Mouse (Mus musculus) forebrain, embryonic 14.5 days (tissue): Measurements from ENCODE around the gene Chd3. TPM values are rescaled to one million over a fixed set of nuclear protein-coding genes. Genes with fewer than 3 reads are reported as not detected.
"Not testable (repeated sequence)": the region's sequence is repeated elsewhere in the genome, so short reads cannot be mapped to it uniquely, and the experiment has no call there.

Experiments used
- ATAC-seq: fragments of 200-750 bp; cut with Nextera tagmentation; 2 replicates; pipeline ENCODE4 v1.8.0; 2017; ENCODE audit warnings: mild to moderate bottlenecking, moderate library complexity
- DNase-seq: peaks from one replicate; pipeline ENCODE4 v3.0.0-alpha.2; 2015; ENCODE audit warnings: low spot score
- H3K27ac ChIP-seq: fragments of 300-500 bp; sonication (generic); 2 replicates; pipeline ENCODE4 v1.5.1; 2014; ENCODE audit warnings: low read depth, mild to moderate bottlenecking, control low read depth, low read length, moderate library complexity
- H3K27me3 ChIP-seq: fragments of 300-500 bp; sonication (generic); replicated peaks from 2 replicates; pipeline ENCODE4 v1.6.1; 2014; ENCODE audit warnings: low read length, control low read depth, mixed read lengths; ENCODE audit not compliant: control insufficient read depth, insufficient read depth
- H3K36me3 ChIP-seq: fragments of 300-500 bp; sonication (generic); 2 replicates; pipeline ENCODE4 v1.6.1; 2014; ENCODE audit warnings: low read length, control low read depth; ENCODE audit not compliant: control insufficient read depth, insufficient read depth
- H3K4me1 ChIP-seq: fragments of 300-500 bp; sonication (generic); 2 replicates; pipeline ENCODE4 v1.6.1; 2014; ENCODE audit warnings: antibody characterized with exemption, low read length, control low read depth; ENCODE audit not compliant: control insufficient read depth, insufficient read depth
- H3K4me2 ChIP-seq: fragments of 300-500 bp; sonication (generic); 2 replicates; pipeline ENCODE4 v1.6.1; 2014; ENCODE audit warnings: mild to moderate bottlenecking, control low read depth, low read length
- H3K4me3 ChIP-seq: fragments of 300-500 bp; sonication (generic); 2 replicates; pipeline ENCODE4 v1.5.1; 2014; ENCODE audit warnings: low read depth, low read length, control low read depth
- H3K9ac ChIP-seq: fragments of 300-500 bp; sonication (generic); 2 replicates; pipeline ENCODE4 v1.6.1; 2014; ENCODE audit warnings: mild to moderate bottlenecking, low read length, control low read depth, moderate library complexity
- H3K9me3 ChIP-seq: fragments of 300-500 bp; sonication (generic); replicated peaks from 2 replicates; pipeline ENCODE4 v1.6.1; 2016; ENCODE audit warnings: low read length, control low read depth, mixed read lengths; ENCODE audit not compliant: control insufficient read depth
- WGBS: fragments of 180-500 bp; shearing (Covaris S2); extraction: QIAGEN DNeasy Blood & Tissue Kit; methylation state at CpG from one replicate; pipeline ENCODE4 v1.1.7; 2014; 5-methylcytosine and 5-hydroxymethylcytosine counted together
- polyA plus RNA-seq: library from polyadenylated mRNA; unstranded; fragments of >200 nt; fragmentation: Nextera tagmentation; extraction: Ambion mirVana; gene quantifications from 2 replicates; pipeline ENCODE4 v1.2.1, GENCODE M21; 2014

Gene Chd3
- polyA plus RNA-seq, 1 experiment from 2014 or later, result 70.3 TPM

GRCm38 (mm10) chr11:69325628-69326407 is 43.4 kb downstream of the Chd3 start, which contains the start of gene Kcnab3:
Gene Kcnab3 (plus strand): TSS chr11:69326258.
- no peak within 1 kb of the TSS for H3K27ac ChIP-seq
- peak within 1 kb of the TSS; percentile 88 for H3K4me2 ChIP-seq

GRCm38 (mm10) chr11:69324749-69325148 is 44.5 kb downstream of the Chd3 start:
- peaks cover 8% of the 10 kb centered on the region for H3K36me3 ChIP-seq
- H3K9me3 ChIP-seq, result no peaks in the 10 kb centered on the region
- peak overlapping the region; percentile 55; the same call in 1 of the 2 replicates for H3K4me3 ChIP-seq
- H3K4me2 ChIP-seq, result peak overlapping the region; percentile 69
- peaks cover 31% of the 10 kb centered on the region for H3K4me1 ChIP-seq
- H3K27me3 ChIP-seq, result no peaks in the 10 kb centered on the region
- no peak overlapping the region for H3K27ac ChIP-seq
- peak overlapping the region; percentile 74 for H3K9ac ChIP-seq
- DNase-seq (no peak), ATAC-seq (no peak)
- 77% methylated on average over 6 of the region's 6 CpGs for WGBS

More at GRCm38 (mm10) chr11:69325628-69326407, 43.4 kb downstream of the Chd3 start, which contains the start of gene Kcnab3:
- Histone ChIP-seq H3K4me1 (peaks cover 31% of the 10 kb centered on the region), H3K36me3 (no peaks in the 10 kb centered on the region), H3K9ac (peak within 1 kb of the TSS; percentile 69), H3K4me3 (peak within 1 kb of the TSS; percentile 48), H3K27me3 (no peaks in the 10 kb centered on the region), H3K9me3 (no peaks in the 10 kb centered on the region)
- 12% methylated on average over 26 of the region's 26 CpGs for WGBS
- ATAC-seq, result peak; percentile 71
- peak; percentile 96 for DNase-seq

- H3K27me3 ChIP-seq, result no peaks in the 10 kb centered on the region
- H3K4me2 ChIP-seq, result peak within 1 kb of the TSS; percentile 69
- peak; percentile 94 for ATAC-seq
- peaks cover 31% of the 10 kb centered on the region for H3K4me1 ChIP-seq
- H3K27ac ChIP-seq, result peak within 1 kb of the TSS; percentile 82
- WGBS, result under 1% methylated on average over 30 of the region's 30 CpGs
- H3K36me3 ChIP-seq, result peaks cover 18% of the 10 kb centered on the region
- peak; percentile 99 for DNase-seq
- H3K9ac ChIP-seq, result peak within 1 kb of the TSS; percentile 74
- peak within 1 kb of the TSS; percentile 55 for H3K4me3 ChIP-seq
- H3K9me3 ChIP-seq, result no peaks in the 10 kb centered on the region
Measured at GRCm38 (mm10) chr11:69323667-69324111, 45.5 kb downstream of the Chd3 start, which contains the start of the genes Cntrob and Trappc1. Gene Cntrob (minus strand): TSS chr11:69323775. Gene Trappc1 (plus strand): TSS chr11:69323980.

- peak overlapping the region; percentile 68 for H3K4me2 ChIP-seq
- H3K9ac ChIP-seq, result peak overlapping the region; percentile 73
- WGBS, result 11% methylated on average over 18 of the region's 18 CpGs
- peak overlapping the region; percentile 55 for H3K4me3 ChIP-seq
- ATAC-seq, result no peak
- no peaks in the 10 kb centered on the region for H3K9me3 ChIP-seq
- H3K36me3 ChIP-seq, result peaks cover 26% of the 10 kb centered on the region
- no peak for DNase-seq
- H3K27me3 ChIP-seq, result no peaks in the 10 kb centered on the region
- peaks cover 31% of the 10 kb centered on the region for H3K4me1 ChIP-seq
- peak overlapping the region; percentile 82 for H3K27ac ChIP-seq
Measured at GRCm38 (mm10) chr11:69322693-69323471, 46.3 kb downstream of the Chd3 start.

- WGBS, result 42% methylated on average over 6 of the region's 6 CpGs
- no peaks in the 10 kb centered on the region for H3K27me3 ChIP-seq
- no peak overlapping the region for H3K27ac ChIP-seq
- H3K36me3 ChIP-seq, result peaks cover 35% of the 10 kb centered on the region
- ATAC-seq (no peak), DNase-seq (peak; percentile 45)
- peak overlapping the region; percentile 73 for H3K9ac ChIP-seq
- peak overlapping the region; percentile 55 for H3K4me3 ChIP-seq
- H3K4me1 ChIP-seq, result peaks cover 31% of the 10 kb centered on the region
- peak overlapping the region; percentile 68 for H3K4me2 ChIP-seq
- H3K9me3 ChIP-seq, result no peaks in the 10 kb centered on the region
Measured at GRCm38 (mm10) chr11:69322010-69322409, 47.2 kb downstream of the Chd3 start.

- Histone ChIP-seq H3K4me2 (peak overlapping the region; percentile 68; the same call in 1 of the 2 replicates), H3K4me1 (peaks cover 28% of the 10 kb centered on the region), H3K27me3 (no peaks in the 10 kb centered on the region), H3K4me3 (no peak overlapping the region), H3K27ac (no peak overlapping the region), H3K9ac (peak overlapping the region; percentile 73), H3K9me3 (no peaks in the 10 kb centered on the region), H3K36me3 (peaks cover 39% of the 10 kb centered on the region)
- WGBS, result 85% methylated on average over 6 of the region's 6 CpGs
- ATAC-seq (no peak), DNase-seq (no peak)
Measured at GRCm38 (mm10) chr11:69321580-69321979, 47.6 kb downstream of the Chd3 start.

- not testable (repeated sequence) for H3K9me3 ChIP-seq, H3K9ac ChIP-seq, H3K4me3 ChIP-seq, H3K4me2 ChIP-seq, ATAC-seq, H3K27ac ChIP-seq, DNase-seq, H3K27me3 ChIP-seq
- Histone ChIP-seq H3K36me3 (peaks cover 67% of the 10 kb centered on the region), H3K4me1 (peaks cover 16% of the 10 kb centered on the region)
- 92% methylated on average over 3 of the region's 3 CpGs for WGBS
Measured at GRCm38 (mm10) chr11:69318000-69318399, 51.2 kb downstream of the Chd3 start.

- H3K9me3 ChIP-seq, result no peaks in the 10 kb centered on the region
- H3K27me3 ChIP-seq, result no peaks in the 10 kb centered on the region
- H3K4me2 ChIP-seq, result no peak overlapping the region
- no peak overlapping the region for H3K4me3 ChIP-seq
- peaks cover 80% of the 10 kb centered on the region for H3K36me3 ChIP-seq
- no peak overlapping the region for H3K9ac ChIP-seq
- ATAC-seq (no peak), DNase-seq (no peak)
- H3K4me1 ChIP-seq, result no peaks in the 10 kb centered on the region
- H3K27ac ChIP-seq, result no peak overlapping the region
- 98% methylated on average over 6 of the region's 6 CpGs for WGBS
Measured at GRCm38 (mm10) chr11:69316361-69316760, 52.8 kb downstream of the Chd3 start.
